Mouse (Mus musculus) intestine, embryonic 16.5 days (tissue): ENCODE measurements around the gene Pcsk5. TPM values are rescaled to one million over a fixed set of nuclear protein-coding genes. Genes with fewer than 3 reads are reported as not detected.
A peak's percentile ranks its signal among the peaks of the same experiment; 100 is the strongest.

Experiments
- ATAC-seq: fragments of 200-750 bp; cut with Nextera tagmentation; 2 replicates; pipeline ENCODE4 v1.8.0; 2017; ENCODE audit warnings: moderate TSS enrichment, moderate library complexity
- H3K27ac ChIP-seq: fragments of 300-500 bp; sonication (generic); 2 replicates; pipeline ENCODE4 v1.5.1; 2014; ENCODE audit warnings: mild to moderate bottlenecking, low read length
- H3K27me3 ChIP-seq: fragments of 300-500 bp; sonication (generic); replicated peaks from 2 replicates; pipeline ENCODE4 v1.6.1; 2014; ENCODE audit warnings: low read length, control low read depth, mixed read lengths; ENCODE audit not compliant: control insufficient read depth, insufficient read depth
- H3K36me3 ChIP-seq: fragments of 300-500 bp; sonication (generic); 2 replicates; pipeline ENCODE4 v1.6.1; 2014; ENCODE audit warnings: low read length, control low read depth; ENCODE audit not compliant: control insufficient read depth, insufficient read depth
- H3K4me1 ChIP-seq: fragments of 300-500 bp; sonication (generic); 2 replicates; pipeline ENCODE4 v1.6.1; 2014; ENCODE audit warnings: low read length, control low read depth, mixed read lengths; ENCODE audit not compliant: control insufficient read depth, insufficient read depth
- H3K4me2 ChIP-seq: fragments of 300-500 bp; sonication (generic); 2 replicates; pipeline ENCODE4 v1.6.1; 2014; ENCODE audit warnings: low read depth, low read length, control low read depth
- H3K4me3 ChIP-seq: fragments of 300-500 bp; sonication (generic); 2 replicates; pipeline ENCODE4 v1.5.1; 2014; ENCODE audit warnings: mild to moderate bottlenecking, low read length
- H3K9ac ChIP-seq: fragments of 300-500 bp; sonication (generic); 2 replicates; pipeline ENCODE4 v1.6.1; 2014; ENCODE audit warnings: low read depth, low read length
- H3K9me3 ChIP-seq: fragments of 300-500 bp; sonication (generic); 2 replicates; pipeline ENCODE4 v1.6.1; 2016; ENCODE audit warnings: low read length, control low read depth; ENCODE audit not compliant: control insufficient read depth
- WGBS: fragments of 180-500 bp; shearing (Covaris S2); extraction: QIAGEN DNeasy Blood & Tissue Kit; methylation state at CpG from one replicate; pipeline ENCODE4 v1.1.7; 2014; 5-methylcytosine and 5-hydroxymethylcytosine counted together
- polyA plus RNA-seq: library from polyadenylated mRNA; unstranded; fragments of >200 nt; fragmentation: Nextera tagmentation; extraction: Ambion mirVana; gene quantifications from 2 replicates; pipeline ENCODE4 v1.2.1, GENCODE M21; 2015

The Pcsk5 gene
- polyA plus RNA-seq, 1 experiment from 2014 or later, result 30.2 TPM

- no peaks in the 10 kb centered on the region for H3K4me1 ChIP-seq
- no peak overlapping the region for H3K27ac ChIP-seq
- 87% methylated on average over 4 of the region's 4 CpGs for WGBS
- ATAC-seq, result no peak
- no peaks in the 10 kb centered on the region for H3K9me3 ChIP-seq
- H3K36me3 ChIP-seq, result no peaks in the 10 kb centered on the region; the same call in 1 of the 2 replicates
- no peak overlapping the region for H3K9ac ChIP-seq
- no peak overlapping the region for H3K4me3 ChIP-seq
- no peak overlapping the region for H3K4me2 ChIP-seq
- no peaks in the 10 kb centered on the region for H3K27me3 ChIP-seq
These were observed 260.0 kb downstream of the Pcsk5 start for GRCm38 (mm10) chr19:17577412-17577811.

- H3K4me3 ChIP-seq, result no peak overlapping the region
- 96% methylated on average over 5 of the region's 5 CpGs for WGBS
- no peak for ATAC-seq
- H3K36me3 ChIP-seq, result no peaks in the 10 kb centered on the region
- no peaks in the 10 kb centered on the region for H3K27me3 ChIP-seq
- H3K27ac ChIP-seq, result no peak overlapping the region
- no peaks in the 10 kb centered on the region for H3K9me3 ChIP-seq
- no peak overlapping the region for H3K9ac ChIP-seq
- no peaks in the 10 kb centered on the region for H3K4me1 ChIP-seq
- H3K4me2 ChIP-seq, result no peak overlapping the region
These were observed 262.9 kb downstream of the Pcsk5 start for GRCm38 (mm10) chr19:17574564-17574963.

GRCm38 (mm10) chr19:17572315-17572714 lies 265.1 kb downstream of the Pcsk5 start:
- no peak for ATAC-seq
- Histone ChIP-seq H3K9me3 (no peaks in the 10 kb centered on the region), H3K36me3 (no peaks in the 10 kb centered on the region), H3K4me1 (no peaks in the 10 kb centered on the region), H3K4me2 (no peak overlapping the region), H3K27ac (no peak overlapping the region), H3K9ac (no peak overlapping the region), H3K4me3 (no peak overlapping the region), H3K27me3 (no peaks in the 10 kb centered on the region)
- 93% methylated on average over 8 of the region's 8 CpGs for WGBS

- no peaks in the 10 kb centered on the region for H3K9me3 ChIP-seq
- no peaks in the 10 kb centered on the region for H3K36me3 ChIP-seq
- H3K4me2 ChIP-seq, result no peak overlapping the region
- H3K27me3 ChIP-seq, result no peaks in the 10 kb centered on the region
- 84% methylated on average over 2 of the region's 2 CpGs for WGBS
- no peak for ATAC-seq
- H3K27ac ChIP-seq, result no peak overlapping the region
- H3K9ac ChIP-seq, result no peak overlapping the region
- no peaks in the 10 kb centered on the region for H3K4me1 ChIP-seq
- no peak overlapping the region for H3K4me3 ChIP-seq
These were observed 266.5 kb downstream of the Pcsk5 start for GRCm38 (mm10) chr19:17570936-17571335.

- peak; percentile 84 for ATAC-seq
- no peak overlapping the region for H3K27ac ChIP-seq
- no peaks in the 10 kb centered on the region for H3K9me3 ChIP-seq
- H3K4me3 ChIP-seq, result no peak overlapping the region
- no peak overlapping the region for H3K9ac ChIP-seq
- 52% methylated on average over 3 of the region's 3 CpGs for WGBS
- no peaks in the 10 kb centered on the region for H3K27me3 ChIP-seq
- H3K4me1 ChIP-seq, result no peaks in the 10 kb centered on the region
- H3K4me2 ChIP-seq, result no peak overlapping the region
- H3K36me3 ChIP-seq, result 0 out of 2 replicates have a peak, but pooled peaks cover 2% of the 10 kb centered on the region
These were observed 270.2 kb downstream of the Pcsk5 start for GRCm38 (mm10) chr19:17567264-17567663.

- no peak for ATAC-seq
- no peaks in the 10 kb centered on the region for H3K4me1 ChIP-seq
- no peak overlapping the region for H3K9ac ChIP-seq
- H3K4me3 ChIP-seq, result no peak overlapping the region
- no peak overlapping the region for H3K4me2 ChIP-seq
- no peaks in the 10 kb centered on the region for H3K9me3 ChIP-seq
- H3K27me3 ChIP-seq, result no peaks in the 10 kb centered on the region
- 91% methylated on average over 4 of the region's 4 CpGs for WGBS
- H3K27ac ChIP-seq, result no peak overlapping the region
- 0 out of 2 replicates have a peak, but pooled peaks cover 2% of the 10 kb centered on the region for H3K36me3 ChIP-seq
These were observed 271.3 kb downstream of the Pcsk5 start for GRCm38 (mm10) chr19:17566097-17566496.

GRCm38 (mm10) chr19:17558764-17559163 lies 278.7 kb downstream of the Pcsk5 start:
- WGBS, result 61% methylated on average over 2 of the region's 2 CpGs
- no peaks in the 10 kb centered on the region for H3K4me1 ChIP-seq
- H3K4me3 ChIP-seq, result no peak overlapping the region
- no peak overlapping the region for H3K4me2 ChIP-seq
- H3K9ac ChIP-seq, result no peak overlapping the region
- no peaks in the 10 kb centered on the region for H3K27me3 ChIP-seq
- no peak for ATAC-seq
- H3K9me3 ChIP-seq, result no peaks in the 10 kb centered on the region
- no peaks in the 10 kb centered on the region for H3K36me3 ChIP-seq
- H3K27ac ChIP-seq, result no peak overlapping the region

- no peak overlapping the region for H3K27ac ChIP-seq
- no peak overlapping the region for H3K4me3 ChIP-seq
- 96% methylated on average over 7 of the region's 7 CpGs for WGBS
- no peaks in the 10 kb centered on the region for H3K9me3 ChIP-seq
- no peak overlapping the region for H3K9ac ChIP-seq
- H3K4me2 ChIP-seq, result no peak overlapping the region
- H3K27me3 ChIP-seq, result no peaks in the 10 kb centered on the region
- no peaks in the 10 kb centered on the region for H3K4me1 ChIP-seq
- ATAC-seq, result no peak
- no peaks in the 10 kb centered on the region for H3K36me3 ChIP-seq
These were observed 282.3 kb downstream of the Pcsk5 start for GRCm38 (mm10) chr19:17555159-17555558.

GRCm38 (mm10) chr19:17554571-17554970 lies 282.9 kb downstream of the Pcsk5 start:
- Histone ChIP-seq H3K9ac (no peak overlapping the region), H3K4me3 (no peak overlapping the region), H3K27me3 (no peaks in the 10 kb centered on the region), H3K36me3 (no peaks in the 10 kb centered on the region), H3K4me1 (no peaks in the 10 kb centered on the region), H3K4me2 (no peak overlapping the region), H3K27ac (no peak overlapping the region), H3K9me3 (no peaks in the 10 kb centered on the region)
- WGBS, result 92% methylated on average over 2 of the region's 2 CpGs
- ATAC-seq, result no peak

- no peak overlapping the region for H3K4me3 ChIP-seq
- no peaks in the 10 kb centered on the region for H3K4me1 ChIP-seq
- no peak overlapping the region for H3K27ac ChIP-seq
- no peaks in the 10 kb centered on the region for H3K36me3 ChIP-seq
- H3K27me3 ChIP-seq, result no peaks in the 10 kb centered on the region
- H3K4me2 ChIP-seq, result no peak overlapping the region
- H3K9me3 ChIP-seq, result no peaks in the 10 kb centered on the region
- no peak overlapping the region for H3K9ac ChIP-seq
- no peak for ATAC-seq
These were observed 283.9 kb downstream of the Pcsk5 start for GRCm38 (mm10) chr19:17553396-17554100.
